Mouse (Mus musculus): ENCODE measurements around the gene Pptc7. TPM values are rescaled to one million over a fixed set of nuclear protein-coding genes. Genes with fewer than 3 reads are reported as not detected.

Pptc7 gene
- total RNA-seq, 2 experiments from 2014 or later: 39.6 to 74.8 TPM

DNA sequence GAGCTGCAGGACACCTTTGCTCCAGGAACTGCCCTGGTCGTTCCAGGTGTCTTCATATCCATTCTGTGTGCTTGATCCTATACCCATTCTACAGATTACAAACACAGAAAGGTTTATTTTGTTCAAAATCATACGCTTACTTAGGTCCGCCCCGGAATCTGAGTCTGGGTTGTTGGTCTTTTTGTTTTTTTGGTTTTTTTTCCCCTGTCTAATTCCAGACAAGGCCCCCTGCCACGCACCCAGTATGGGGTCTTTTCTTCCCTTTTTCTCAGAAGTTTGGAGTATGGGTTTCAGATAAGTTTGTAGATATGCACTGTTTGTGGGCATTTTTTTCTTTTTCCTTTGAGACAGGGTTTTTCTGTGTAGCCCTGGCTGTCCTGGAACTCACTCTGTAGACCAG lies 88.7 kb downstream of the Pptc7 start:
- no peak for DNase-seq
- intact Hi-C loops (cut with DNase I; ENCODE audit: low total_unique reads): no loop called here

Other genes with a start within 250 kb of the Pptc7 start
- 1 to 10 TPM; 1.1 to 1.6 TPM for gene Cux2, start 234.3 kb upstream of the Pptc7 start, total RNA-seq (2021)
- 1,000 to 10,000 TPM in 1 of 2 experiments, 100 to 1,000 TPM in 1; 675 to 1,272 TPM for gene Myl2, start 183.4 kb upstream of the Pptc7 start, total RNA-seq (2021)
- not detected for gene Ccdc63, start 143.5 kb upstream of the Pptc7 start, total RNA-seq (2021)
- gene Ppp1cc, start 126.1 kb upstream of the Pptc7 start, total RNA-seq (2021): 100 to 1,000 TPM; 110 TPM
- gene Hvcn1, start 77.6 kb upstream of the Pptc7 start, total RNA-seq (2021): 1 to 10 TPM; 1.6 to 2.0 TPM
- 1 to 10 TPM; 2.4 to 3.0 TPM for gene Tctn1, start 19.9 kb upstream of the Pptc7 start, total RNA-seq (2021)
- gene Rad9b, start 69.9 kb downstream of the Pptc7 start, total RNA-seq (2021): under 1 TPM; 0.47 to 0.73 TPM
- 10 to 100 TPM; 48.9 to 50.1 TPM for gene Vps29, start 70.0 kb downstream of the Pptc7 start, total RNA-seq (2021)
- 10 to 100 TPM; 20.0 to 26.6 TPM for gene Gpn3, start 87.5 kb downstream of the Pptc7 start, total RNA-seq (2021)
- gene Fam216a, start 88.0 kb downstream of the Pptc7 start, total RNA-seq (2021): 1 to 10 TPM; 7.6 to 7.8 TPM
- gene Arpc3, start 107.5 kb downstream of the Pptc7 start, total RNA-seq (2021): 10 to 100 TPM; 68.8 to 72.9 TPM
- 10 to 100 TPM; 16.6 to 18.1 TPM for gene Anapc7, start 137.3 kb downstream of the Pptc7 start, total RNA-seq (2021)
- gene Atp2a2, start 217.9 kb downstream of the Pptc7 start, total RNA-seq (2021): 100 to 1,000 TPM; 213 to 317 TPM

Data from gastrocnemius, postnatal 14 days (tissue).